Mouse (Mus musculus): Measurements from ENCODE around the gene Cpa2.

The Cpa2 gene

DNA sequence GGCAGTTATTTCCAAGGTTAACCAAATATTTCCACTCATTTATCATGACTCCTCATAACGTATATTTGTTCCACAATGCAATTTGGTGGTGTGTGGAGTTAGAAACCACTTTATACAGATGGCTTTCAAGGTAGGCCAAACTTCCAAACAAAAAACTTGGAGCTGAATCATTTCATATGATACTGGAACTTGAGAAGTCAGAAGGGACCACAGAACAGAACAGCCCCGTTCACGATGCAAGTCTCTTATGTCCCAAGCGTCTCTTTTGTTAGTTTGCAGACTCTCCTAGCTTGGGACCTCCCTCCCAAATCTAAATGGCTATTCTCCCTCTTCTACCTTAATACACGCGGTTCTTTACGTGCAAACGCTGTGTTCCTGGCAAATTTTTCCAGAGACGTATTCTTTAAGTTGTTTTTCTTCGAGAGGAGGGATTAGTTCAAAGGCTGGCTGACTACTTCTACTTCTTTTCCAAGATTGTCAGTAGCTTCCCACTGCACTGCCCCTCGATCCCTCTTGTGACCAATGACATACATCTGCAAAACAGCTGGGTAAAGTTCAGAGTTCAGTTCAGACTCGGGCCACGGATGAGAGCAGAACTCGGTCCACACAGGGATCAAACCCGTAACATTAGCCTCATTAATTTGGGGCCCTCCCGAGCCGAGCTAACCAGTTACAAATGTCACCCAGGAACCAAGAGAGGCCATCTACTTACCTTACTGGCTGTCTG, 35.3 kb downstream of the Cpa2 start:
- no peak for DNase-seq (ENCODE audit: low read depth in 1 of 2, low spot score in 2 of 2)

DNA sequence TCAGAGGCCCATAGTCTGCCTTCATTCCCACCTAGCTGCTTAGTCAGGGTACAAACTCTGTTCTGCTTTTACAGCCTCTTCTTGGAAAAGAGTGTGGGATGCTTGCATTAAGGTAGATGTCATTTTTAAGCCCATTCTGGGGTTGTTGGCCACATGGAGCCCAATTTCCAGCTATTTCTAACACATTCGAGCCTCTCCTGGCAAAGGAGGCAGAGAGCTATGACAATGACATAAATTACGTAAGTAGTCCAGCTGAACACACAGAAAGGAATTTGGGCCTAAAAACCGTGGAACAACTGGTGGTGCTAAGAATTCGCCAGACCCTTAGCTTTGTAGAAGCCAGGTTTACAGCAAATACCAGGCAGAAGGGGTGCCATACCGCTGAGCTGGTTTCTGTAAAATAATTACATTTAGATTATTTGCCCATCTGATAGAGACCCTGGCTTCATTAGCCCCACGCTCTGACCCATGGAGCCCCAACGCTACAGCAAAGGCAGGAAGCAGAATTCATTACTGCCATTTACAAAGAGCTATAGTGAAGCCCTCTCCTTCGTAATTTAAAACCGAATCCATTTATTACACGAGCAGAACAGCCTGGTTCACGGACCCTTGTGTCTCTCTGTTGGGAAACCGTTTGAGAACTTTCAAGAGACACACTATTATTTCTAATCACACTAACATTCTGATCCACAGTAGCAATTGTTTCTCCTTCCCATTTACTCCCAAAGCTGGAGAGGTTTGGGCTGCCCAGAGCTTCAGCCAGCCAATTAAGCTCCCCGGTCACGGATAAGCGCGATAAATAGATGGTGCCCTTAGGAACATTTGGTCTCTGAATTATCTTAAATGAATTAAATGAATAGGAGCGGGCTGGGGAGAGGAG, 38.8 kb downstream of the Cpa2 start:
- no peak for DNase-seq (ENCODE audit: low read depth in 1 of 2, low spot score in 2 of 2)

DNA sequence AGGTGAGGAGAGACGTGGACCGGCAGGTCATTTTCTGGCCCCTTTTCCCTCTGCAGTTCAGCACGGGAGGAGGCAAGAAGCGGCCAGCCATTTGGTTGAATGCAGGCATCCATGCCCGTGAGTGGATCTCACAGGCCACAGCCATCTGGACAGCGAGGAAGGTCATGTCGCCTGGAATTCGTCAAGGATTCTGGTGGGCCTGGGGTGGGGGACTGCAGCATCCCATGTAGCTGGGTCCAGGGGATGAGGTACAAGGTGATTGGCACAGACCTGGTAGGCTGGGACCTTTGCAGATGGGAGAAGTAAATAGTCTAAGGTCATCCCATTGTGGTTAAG, 39.4 kb downstream of the Cpa2 start:
- no peak for DNase-seq (ENCODE audit: low read depth in 1 of 2, low spot score in 2 of 2)

DNA sequence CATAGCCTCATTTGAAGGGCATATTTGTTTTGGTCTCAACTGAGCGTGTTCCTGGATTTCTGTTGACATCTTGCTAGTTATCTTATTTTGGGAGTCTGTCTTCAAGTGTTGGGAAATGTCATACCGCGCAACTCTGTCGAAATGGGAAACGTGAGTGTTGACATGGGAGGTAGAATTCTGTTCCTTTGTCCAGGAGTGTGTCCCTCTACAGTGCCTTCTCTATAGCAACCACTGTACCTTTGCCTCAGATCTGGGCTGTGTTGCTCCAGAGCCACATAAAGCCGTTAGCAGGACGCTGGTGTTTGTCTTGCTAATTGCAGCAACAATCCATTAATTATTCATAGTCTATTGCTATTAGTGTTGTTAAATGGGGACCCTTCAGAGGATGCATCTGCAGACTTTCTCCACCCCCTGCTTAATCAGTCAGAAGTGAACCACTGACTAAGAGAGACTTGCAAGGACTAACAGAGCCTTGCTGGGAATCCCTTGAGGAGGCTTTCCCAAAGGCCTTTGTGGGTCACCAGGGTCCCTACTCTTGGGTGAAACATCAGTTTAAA, 45.6 kb downstream of the Cpa2 start:
- DNase-seq (ENCODE audit: low read depth in 1 of 2, low spot score in 2 of 2), result no peak

DNA sequence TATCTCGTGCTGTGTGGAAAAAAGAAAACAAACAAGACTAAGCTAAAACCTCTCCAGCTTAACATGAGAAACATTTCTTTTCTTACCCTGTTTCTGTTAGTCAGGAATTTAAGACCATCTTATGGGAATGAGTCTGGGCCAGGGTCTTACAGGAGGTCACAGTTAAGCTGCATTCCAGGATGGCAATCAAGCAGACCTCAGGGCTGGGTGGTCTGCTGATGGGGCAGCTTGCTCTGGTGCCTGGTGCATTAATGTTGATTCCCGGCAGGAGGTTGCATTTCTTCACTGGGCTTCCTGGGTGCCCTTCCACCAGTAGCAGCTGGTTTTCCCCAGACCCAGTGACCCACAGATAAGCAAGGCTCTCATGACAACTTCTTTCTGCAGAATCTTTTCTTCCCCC, 48.4 kb downstream of the Cpa2 start:
- no peak for DNase-seq (ENCODE audit: low read depth in 1 of 2, low spot score in 2 of 2)

DNA sequence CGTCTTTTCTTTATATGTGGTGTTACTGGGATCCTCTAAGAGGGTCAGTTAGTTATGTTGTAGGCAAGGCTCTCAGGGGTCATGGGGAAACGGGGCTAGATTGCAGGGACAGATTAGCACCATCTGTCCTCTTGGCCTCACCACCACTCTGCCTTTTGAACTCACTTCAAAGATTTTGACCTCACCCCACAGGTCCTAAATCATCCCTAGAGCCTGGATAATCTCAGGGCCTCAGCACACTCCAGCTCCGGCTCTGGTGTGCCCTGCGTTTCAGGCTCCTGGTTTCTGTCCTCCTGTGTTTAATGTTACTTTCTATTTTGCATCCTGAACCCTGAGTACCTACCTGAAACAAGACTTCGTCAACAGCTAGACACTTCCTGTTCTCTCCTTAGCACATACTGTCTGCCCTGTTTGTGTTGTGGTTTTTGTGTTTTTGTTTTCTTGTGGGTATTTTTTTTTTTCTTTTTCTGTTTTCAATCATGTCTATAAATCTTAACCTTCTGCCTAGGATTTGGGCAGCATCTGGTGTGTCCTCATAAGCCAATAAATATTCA, 50.5 kb downstream of the Cpa2 start:
- no peak for DNase-seq (ENCODE audit: low read depth in 1 of 2, low spot score in 2 of 2)

DNA sequence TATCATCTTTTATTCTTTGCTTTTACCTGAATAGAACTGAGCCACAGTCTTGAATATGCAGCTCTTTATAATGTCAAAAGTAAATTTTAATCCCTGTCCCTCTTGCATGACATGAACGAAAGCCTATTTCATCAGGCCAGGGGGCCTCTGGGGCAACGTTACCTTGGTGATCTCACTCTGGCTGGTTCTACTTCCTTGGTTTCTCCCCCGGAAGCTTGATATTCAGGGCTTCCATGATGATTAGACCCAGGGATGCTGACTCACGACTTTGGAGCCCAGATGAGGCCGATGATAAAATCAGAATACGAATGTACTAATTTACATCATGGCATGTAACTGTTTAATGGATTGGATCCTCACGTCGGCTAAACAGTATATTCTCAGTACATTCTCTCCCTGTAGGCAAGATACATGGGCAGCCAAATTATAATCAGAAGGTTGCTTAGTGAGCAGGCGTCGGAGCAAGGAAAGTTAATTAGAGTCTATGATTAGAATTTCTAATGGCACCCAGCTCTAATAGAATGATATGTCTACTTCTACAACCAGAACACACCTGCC, 51.1 kb downstream of the Cpa2 start:
- DNase-seq (ENCODE audit: low read depth in 1 of 2, low spot score in 2 of 2), result no peak

DNA sequence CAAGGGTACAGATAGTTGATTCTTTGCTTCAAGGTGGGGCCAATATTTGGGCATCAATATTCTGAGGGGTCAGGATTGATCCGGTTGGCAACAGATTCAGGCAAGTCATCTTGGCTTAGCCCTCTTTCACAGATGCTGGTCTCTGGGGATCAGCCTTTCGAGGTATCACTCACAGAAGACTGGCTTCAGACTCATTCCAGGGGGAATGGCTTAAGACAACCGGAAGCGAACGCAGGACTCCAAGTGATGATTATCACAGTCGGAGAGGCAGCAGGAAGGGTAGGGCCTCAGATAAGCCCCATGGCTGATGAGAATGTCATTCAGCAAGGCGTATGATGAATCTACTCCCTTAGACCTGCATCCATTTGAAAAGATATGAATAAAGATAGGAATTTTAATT, 53.0 kb downstream of the Cpa2 start:
- DNase-seq (ENCODE audit: low read depth in 1 of 2, low spot score in 2 of 2), result no peak

DNA sequence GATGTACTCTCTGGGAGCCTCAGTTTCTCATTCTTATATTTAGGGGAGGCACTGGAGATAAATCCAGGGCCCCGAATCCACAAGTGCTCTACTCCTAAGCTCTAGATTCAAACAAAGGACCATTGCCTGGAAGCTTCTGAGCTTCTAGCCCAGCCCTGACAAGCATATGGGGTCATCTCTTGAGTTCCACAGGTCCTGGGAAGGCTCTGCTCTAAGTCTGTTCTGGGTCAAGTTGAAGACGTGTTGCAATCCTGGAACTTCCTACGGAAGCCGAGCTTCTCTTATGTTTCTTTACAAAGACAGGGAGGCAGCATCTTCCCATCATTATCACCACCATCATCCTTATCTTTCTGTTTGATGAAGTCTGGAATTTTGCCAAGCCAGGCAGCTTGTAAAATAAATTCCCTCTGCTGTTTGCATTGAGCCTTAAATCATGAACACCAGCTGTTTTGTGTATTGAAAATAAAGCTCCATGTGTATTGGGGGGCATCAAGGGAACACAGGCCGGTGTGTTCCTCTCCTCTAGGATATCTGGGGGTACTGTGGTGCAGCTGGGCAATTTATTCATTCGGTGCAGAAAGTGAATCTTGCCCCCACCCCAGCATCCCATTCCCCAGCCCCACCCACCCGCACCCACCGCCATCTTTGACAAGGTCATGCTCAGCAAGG, 55.0 kb downstream of the Cpa2 start:
- no peak for DNase-seq (ENCODE audit: low read depth in 1 of 2, low spot score in 2 of 2)

DNA sequence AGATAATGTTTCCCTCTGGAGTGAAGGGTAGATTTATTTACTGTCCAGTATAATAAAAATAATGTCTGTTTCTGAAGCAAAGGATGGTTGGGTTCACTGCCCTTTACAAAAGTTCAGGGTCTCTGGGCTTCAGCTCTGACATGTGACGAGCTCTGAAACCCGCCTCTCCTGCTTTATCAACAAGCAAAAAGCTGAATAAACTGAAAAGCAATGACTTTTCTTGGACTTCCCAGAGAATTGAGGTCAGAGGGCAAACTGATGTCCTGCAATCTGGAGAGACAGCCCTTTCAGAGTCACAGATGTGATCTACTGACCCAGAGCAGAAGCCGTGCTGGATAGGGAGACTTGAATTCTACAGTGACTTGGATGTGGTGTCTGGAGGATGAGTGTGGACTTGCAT, 58.7 kb downstream of the Cpa2 start:
- DNase-seq (ENCODE audit: low read depth in 1 of 2, low spot score in 2 of 2), result no peak

DNA sequence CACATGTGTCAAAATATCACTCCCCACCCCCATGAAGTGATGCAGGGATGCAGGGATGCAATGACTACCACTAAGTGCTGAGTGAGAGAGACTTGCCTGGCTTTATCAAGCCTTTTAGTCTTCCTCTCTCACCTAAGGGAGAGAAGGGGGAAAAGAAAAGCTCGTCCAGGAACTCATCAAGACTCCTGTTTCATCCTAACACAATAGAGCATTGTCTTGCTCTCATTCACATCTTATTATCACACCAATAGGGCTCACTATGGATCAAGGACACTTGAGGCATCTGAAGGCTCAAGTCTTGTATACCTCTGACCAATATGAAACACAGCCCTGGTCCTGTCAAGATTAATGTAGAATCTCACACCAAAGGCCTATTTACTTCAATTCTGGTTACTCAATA, 59.6 kb downstream of the Cpa2 start:
- DNase-seq (ENCODE audit: low read depth in 1 of 2, low spot score in 2 of 2), result no peak

DNA sequence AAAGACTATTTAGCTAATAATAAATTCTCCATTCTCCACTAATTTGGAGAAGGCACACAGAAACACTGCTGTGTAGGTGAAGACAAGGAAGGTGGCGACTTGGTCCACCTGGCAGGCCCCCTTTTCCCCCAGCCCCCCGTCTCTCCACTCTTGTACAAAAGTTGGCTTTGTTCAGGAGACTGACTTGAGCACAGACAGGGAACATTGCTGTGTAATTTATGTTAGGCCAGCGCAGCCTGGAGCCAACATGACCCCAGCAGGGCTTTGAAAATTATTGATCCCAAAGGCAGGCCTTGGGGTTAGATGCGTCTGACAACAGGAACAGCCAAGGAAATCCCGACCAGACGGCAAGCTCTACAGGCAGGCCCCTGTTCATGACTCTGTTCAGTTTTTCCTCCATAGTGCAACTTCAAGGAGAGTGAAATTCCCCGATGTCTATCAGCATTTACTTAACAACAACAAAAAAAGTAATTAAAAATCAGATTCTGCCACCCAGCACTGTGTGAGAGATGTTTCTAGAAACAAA, 63.0 kb downstream of the Cpa2 start:
- no peak for DNase-seq (ENCODE audit: low read depth in 1 of 2, low spot score in 2 of 2)

DNA sequence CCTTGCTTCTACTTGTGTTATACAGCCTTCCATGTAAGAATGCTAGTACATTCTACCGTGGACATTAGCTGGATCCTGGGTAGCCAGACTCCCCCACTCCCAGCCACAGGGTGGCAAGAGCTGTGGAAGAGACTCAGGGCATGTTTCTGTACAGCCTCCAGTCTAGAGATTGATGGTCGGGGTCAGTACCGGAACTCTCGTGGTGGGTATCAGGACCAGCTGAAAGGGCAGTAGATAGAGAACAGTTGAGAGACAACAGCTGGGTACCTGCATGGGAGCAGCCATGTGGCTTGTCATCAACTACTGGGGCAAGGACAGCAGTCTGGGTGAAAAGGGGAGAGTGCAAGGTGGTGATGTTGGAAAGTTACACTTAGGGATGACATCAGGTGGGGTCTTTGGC, 63.7 kb downstream of the Cpa2 start:
- DNase-seq (ENCODE audit: low read depth in 1 of 2, low spot score in 2 of 2), result no peak

DNA sequence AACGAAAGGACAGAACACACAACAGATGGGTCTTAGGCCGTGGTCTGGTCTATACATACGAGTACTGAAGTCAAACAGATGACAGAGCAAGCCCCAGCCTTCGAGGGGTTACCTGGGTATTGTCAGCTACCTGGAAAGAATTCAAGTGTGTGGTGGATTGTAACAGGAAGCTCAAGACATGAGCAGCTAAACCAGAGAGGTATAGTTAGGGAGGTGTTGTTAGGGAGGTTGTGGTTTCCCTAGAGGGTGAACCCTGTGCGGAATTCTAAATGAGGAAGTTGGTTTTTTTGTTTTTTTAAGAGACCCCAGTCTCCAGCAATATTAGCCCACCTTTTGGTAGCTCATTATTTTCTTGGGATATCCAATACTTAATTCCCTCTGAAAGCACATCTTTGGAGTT, 64.3 kb downstream of the Cpa2 start:
- no peak for DNase-seq (ENCODE audit: low read depth in 1 of 2, low spot score in 2 of 2)

DNA sequence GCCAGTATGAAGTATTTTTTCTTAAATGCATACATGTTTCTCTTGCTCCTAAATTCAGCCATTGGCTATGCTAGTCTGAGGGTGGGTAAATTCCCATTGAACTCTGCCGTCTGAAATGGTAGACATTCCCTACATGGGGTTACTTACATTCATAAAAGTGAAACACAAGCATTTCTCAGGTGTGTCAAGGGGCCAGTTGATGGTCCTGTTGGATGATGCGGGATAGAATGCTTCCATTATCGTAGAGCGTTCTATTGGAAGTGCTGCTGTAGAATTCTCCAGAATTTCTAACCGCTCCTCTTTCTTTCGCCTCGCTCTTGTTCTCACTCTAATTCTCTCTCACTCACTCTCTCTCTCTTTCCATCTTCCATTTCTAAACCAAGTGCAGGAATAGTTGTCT, 69.3 kb downstream of the Cpa2 start, which contains the start of gene Cpa5:
TSS of gene Cpa5 (plus strand) at position 301 of the 400 bp plus-strand sequence.
- no peak for DNase-seq (ENCODE audit: low read depth in 1 of 2, low spot score in 2 of 2)

DNA sequence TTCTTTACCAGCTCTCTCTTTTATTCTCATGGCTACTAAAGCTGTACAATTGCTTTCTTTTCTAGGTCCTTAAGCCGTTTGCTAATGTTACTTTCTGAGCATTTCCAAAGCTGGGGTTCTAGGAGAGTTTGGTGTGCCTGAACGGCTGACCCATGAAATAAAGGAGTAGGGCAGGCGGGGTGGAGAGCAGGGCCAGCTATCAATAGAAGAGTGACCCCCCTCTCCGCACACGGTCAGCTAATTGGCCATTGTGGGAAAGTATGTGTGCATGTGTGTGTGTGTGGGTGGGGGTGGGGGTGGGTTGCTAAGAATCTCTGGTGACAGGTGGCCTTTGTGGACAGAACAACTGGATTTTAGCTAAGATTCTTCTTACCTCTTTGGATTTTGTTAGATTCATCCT, 69.8 kb downstream of the Cpa2 start:
- DNase-seq (ENCODE audit: low read depth in 1 of 2, low spot score in 2 of 2), result no peak

All from monocyte, adult 2 months (primary cell).